Mouse (Mus musculus) midbrain, embryonic 11.5 days (tissue): ENCODE measurements around the gene Rabep2. TPM values are rescaled to one million over a fixed set of nuclear protein-coding genes. Genes with fewer than 3 reads are reported as not detected.

Experiments
- ATAC-seq: fragments of 200-750 bp; cut with Nextera tagmentation; 2 replicates; pipeline ENCODE4 v1.8.0; 2017; ENCODE audit warnings: moderate TSS enrichment, moderate library complexity; ENCODE audit not compliant: low FRiP score
- DNase-seq: peaks from one replicate; pipeline ENCODE4 v3.0.0; 2015; ENCODE audit warnings: low spot score; ENCODE audit errors: missing footprints
- H3K27ac ChIP-seq: fragments of 300-500 bp; sonication (generic); 2 replicates; pipeline ENCODE4 v1.5.1; 2014; ENCODE audit warnings: low read depth, low read length
- H3K27me3 ChIP-seq: fragments of 300-500 bp; sonication (generic); 2 replicates; pipeline ENCODE4 v1.6.1; 2014; ENCODE audit warnings: mild to moderate bottlenecking, low read length, moderate library complexity, mixed read lengths; ENCODE audit not compliant: control insufficient read depth, insufficient read depth
- H3K36me3 ChIP-seq: fragments of 300-500 bp; sonication (generic); 2 replicates; pipeline ENCODE4 v1.6.1; 2014; ENCODE audit warnings: mild to moderate bottlenecking, low read length, moderate library complexity, mixed read lengths; ENCODE audit not compliant: control insufficient read depth, insufficient read depth
- H3K4me1 ChIP-seq: fragments of 300-500 bp; sonication (generic); 2 replicates; pipeline ENCODE4 v1.6.1; 2014; ENCODE audit warnings: low read length; ENCODE audit not compliant: control insufficient read depth, insufficient read depth
- H3K4me2 ChIP-seq: fragments of 300-500 bp; sonication (generic); 2 replicates; pipeline ENCODE4 v1.6.1; 2014; ENCODE audit warnings: mild to moderate bottlenecking, moderate library complexity
- H3K4me3 ChIP-seq: fragments of 300-500 bp; sonication (generic); 2 replicates; pipeline ENCODE4 v1.5.1; 2014; ENCODE audit warnings: low read depth, low read length
- H3K9ac ChIP-seq: fragments of 300-500 bp; sonication (generic); 2 replicates; pipeline ENCODE4 v1.6.1; 2014; ENCODE audit warnings: low read length
- H3K9me3 ChIP-seq: fragments of 300-500 bp; sonication (generic); 2 replicates; pipeline ENCODE4 v1.6.1; 2016; ENCODE audit warnings: low read length; ENCODE audit not compliant: control insufficient read depth
- WGBS: fragments of 180-500 bp; shearing (Covaris S2); extraction: QIAGEN DNeasy Blood & Tissue Kit; methylation state at CpG from one replicate; pipeline ENCODE4 v1.1.7; 2014; 5-methylcytosine and 5-hydroxymethylcytosine counted together
- polyA plus RNA-seq: library from polyadenylated mRNA; unstranded; fragments of >200 nt; fragmentation: Nextera tagmentation; extraction: Ambion mirVana; gene quantifications from 2 replicates; pipeline ENCODE4 v1.2.1, GENCODE M21; 2014

Rabep2 gene
- polyA plus RNA-seq, 1 experiment from 2014 or later: 18.0 TPM

DNA sequence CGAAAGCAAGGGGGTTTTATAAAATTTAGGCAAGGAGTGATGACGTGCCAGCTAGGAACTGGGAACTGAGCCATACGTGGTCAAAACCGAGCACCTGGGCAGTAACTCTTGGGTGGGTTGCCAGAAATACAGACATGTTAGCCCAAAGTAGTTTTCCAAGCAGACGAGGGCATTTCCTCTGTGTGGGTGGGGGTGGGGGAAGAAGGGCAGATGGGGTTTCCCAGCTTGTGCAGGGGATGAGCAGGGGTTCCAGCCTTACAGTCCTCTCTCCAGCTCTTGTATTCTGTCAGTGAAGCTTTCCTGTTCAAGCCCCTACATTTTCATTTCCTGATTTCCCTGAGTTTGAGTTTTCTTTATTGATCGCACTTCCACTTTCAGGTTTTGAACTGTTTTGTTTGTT lies 4.4 kb upstream of the Rabep2 start:
- no peak for ATAC-seq
- no peak overlapping the region for H3K4me3 ChIP-seq
- peaks cover 4% of the 10 kb centered on the region for H3K4me1 ChIP-seq
- H3K36me3 ChIP-seq: no peaks in the 10 kb centered on the region
- no peak overlapping the region for H3K9ac ChIP-seq
- no peak for DNase-seq
- 84% methylated on average over 6 of the region's 6 CpGs for WGBS
- no peaks in the 10 kb centered on the region for H3K27me3 ChIP-seq
- H3K27ac ChIP-seq: no peak overlapping the region
- 0 out of 2 replicates have a peak, but pooled peaks cover 3% of the 10 kb centered on the region for H3K9me3 ChIP-seq
- no peak overlapping the region for H3K4me2 ChIP-seq

GRCm38 (mm10) chr7:126427323-126427860 lies 1.2 kb upstream of the Rabep2 start:
- Histone ChIP-seq H3K27me3 (no peaks in the 10 kb centered on the region), H3K4me2 (no peak overlapping the region), H3K4me3 (no peak overlapping the region), H3K36me3 (no peaks in the 10 kb centered on the region), H3K4me1 (peaks cover 9% of the 10 kb centered on the region), H3K9ac (no peak overlapping the region), H3K9me3 (0 out of 2 replicates have a peak, but pooled peaks cover 3% of the 10 kb centered on the region), H3K27ac (no peak overlapping the region)
- no peak for ATAC-seq
- DNase-seq: no peak
- WGBS: 72% methylated on average over 12 of the region's 13 CpGs

GRCm38 (mm10) chr7:126428154-126428553 lies 405 bp upstream of the Rabep2 start:
- Histone ChIP-seq H3K27me3 (no peaks in the 10 kb centered on the region), H3K27ac (no peak overlapping the region), H3K36me3 (no peaks in the 10 kb centered on the region), H3K4me2 (peak overlapping the region; percentile 84), H3K4me1 (peaks cover 9% of the 10 kb centered on the region), H3K4me3 (peak overlapping the region; percentile 61), H3K9me3 (0 out of 2 replicates have a peak, but pooled peaks cover 3% of the 10 kb centered on the region), H3K9ac (peak overlapping the region; percentile 90)
- WGBS: 26% methylated on average over 4 of the region's 4 CpGs
- DNase-seq (no peak), ATAC-seq (peak; percentile 7; the same call in 1 of the 2 replicates)

- H3K4me1 ChIP-seq: peaks cover 9% of the 10 kb centered on the region
- peak overlapping the region; percentile 45 for H3K9ac ChIP-seq
- no peaks in the 10 kb centered on the region for H3K36me3 ChIP-seq
- H3K9me3 ChIP-seq: 0 out of 2 replicates have a peak, but pooled peaks cover 3% of the 10 kb centered on the region
- peak overlapping the region; percentile 61 for H3K4me3 ChIP-seq
- DNase-seq (no peak), ATAC-seq (peak; percentile 51)
- H3K27ac ChIP-seq: no peak overlapping the region
- peak overlapping the region; percentile 84 for H3K4me2 ChIP-seq
- 29% methylated on average over 15 of the region's 15 CpGs for WGBS
- H3K27me3 ChIP-seq: no peaks in the 10 kb centered on the region
Observed at GRCm38 (mm10) chr7:126429503-126429898, 942 bp downstream of the Rabep2 start.

DNA sequence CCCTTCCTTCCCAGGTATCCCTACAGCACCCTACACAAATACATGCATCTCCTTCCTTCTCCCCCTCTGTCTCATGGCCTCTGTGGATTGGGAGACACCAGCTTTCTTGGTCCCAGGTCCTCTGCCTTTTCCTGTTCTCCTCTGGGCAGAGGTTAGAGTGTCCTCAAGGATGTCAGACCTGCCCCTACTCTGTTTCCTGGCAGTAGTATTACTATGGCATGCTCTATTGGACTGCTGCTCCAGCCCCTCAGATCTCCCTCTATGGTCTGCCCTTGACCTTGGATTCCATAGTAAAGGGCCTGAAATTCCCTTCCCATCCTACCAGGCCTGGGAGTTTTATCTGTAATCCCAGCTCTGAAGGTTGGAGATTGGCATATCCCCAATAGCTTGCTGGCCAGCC lies 1.6 kb downstream of the Rabep2 start:
- Histone ChIP-seq H3K4me3 (no peak overlapping the region), H3K9ac (no peak overlapping the region), H3K4me2 (no peak overlapping the region), H3K4me1 (peaks cover 9% of the 10 kb centered on the region), H3K27ac (no peak overlapping the region), H3K9me3 (0 out of 2 replicates have a peak, but pooled peaks cover 3% of the 10 kb centered on the region), H3K27me3 (no peaks in the 10 kb centered on the region), H3K36me3 (no peaks in the 10 kb centered on the region)
- DNase-seq (no peak), ATAC-seq (no peak)

- H3K36me3 ChIP-seq: no peaks in the 10 kb centered on the region
- no peak overlapping the region for H3K4me2 ChIP-seq
- H3K9ac ChIP-seq: no peak overlapping the region
- ATAC-seq (no peak), DNase-seq (no peak)
- no peak overlapping the region for H3K27ac ChIP-seq
- H3K27me3 ChIP-seq: no peaks in the 10 kb centered on the region
- H3K9me3 ChIP-seq: no peaks in the 10 kb centered on the region
- H3K4me3 ChIP-seq: no peak overlapping the region
- peaks cover under 1% of the 10 kb centered on the region for H3K4me1 ChIP-seq
- WGBS: 90% methylated on average over 7 of the region's 7 CpGs
Observed at GRCm38 (mm10) chr7:126434726-126435125, 6.2 kb downstream of the Rabep2 start.

DNA sequence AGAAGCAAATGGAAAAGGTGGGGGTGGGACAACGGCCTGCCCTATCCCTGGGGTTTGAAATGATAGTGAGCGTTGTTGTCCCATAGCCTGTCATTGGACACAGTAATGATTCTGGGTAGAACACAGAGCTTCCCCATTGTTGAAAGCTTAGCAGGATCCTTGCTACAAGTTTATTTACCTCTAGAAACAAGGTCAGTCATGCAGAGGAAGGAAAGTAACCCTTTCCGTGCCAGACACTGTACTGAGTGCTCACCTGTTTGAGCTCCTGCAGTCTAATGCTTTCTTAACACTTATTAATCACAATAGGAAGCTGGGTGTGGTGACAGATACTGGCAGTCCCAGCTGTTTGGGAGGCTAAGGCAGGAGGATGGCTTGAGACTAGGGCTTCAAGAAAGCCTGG lies 7.2 kb downstream of the Rabep2 start:
- H3K36me3 ChIP-seq: no peaks in the 10 kb centered on the region
- 85% methylated on average over 3 of the region's 3 CpGs for WGBS
- H3K9ac ChIP-seq: no peak overlapping the region
- DNase-seq: no peak
- H3K4me3 ChIP-seq: no peak overlapping the region
- ATAC-seq: no peak
- H3K27me3 ChIP-seq: no peaks in the 10 kb centered on the region
- no peaks in the 10 kb centered on the region for H3K9me3 ChIP-seq
- H3K27ac ChIP-seq: no peak overlapping the region
- H3K4me1 ChIP-seq: no peaks in the 10 kb centered on the region
- no peak overlapping the region for H3K4me2 ChIP-seq

DNA sequence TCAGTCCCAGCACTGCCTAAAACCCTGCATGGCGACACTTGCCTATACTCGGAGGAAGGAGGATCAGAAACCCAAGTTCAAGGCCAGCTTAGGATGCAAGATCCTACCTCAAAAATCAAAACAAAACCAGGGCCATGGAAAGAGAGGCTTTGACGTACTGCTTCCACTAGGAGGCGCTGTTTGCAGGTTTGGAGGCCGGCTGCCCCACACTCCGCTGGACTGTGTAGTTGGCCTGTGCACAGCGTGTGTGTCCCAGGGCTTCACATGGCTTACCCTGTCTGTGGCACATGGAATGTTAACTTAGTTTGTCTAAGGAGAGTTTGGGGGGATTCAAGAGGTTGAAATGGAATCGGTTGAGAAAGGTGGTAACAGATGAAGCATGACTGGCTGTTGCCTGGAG lies 8.3 kb downstream of the Rabep2 start:
- 19% methylated on average over 8 of the region's 8 CpGs for WGBS
- no peak overlapping the region for H3K4me3 ChIP-seq
- no peaks in the 10 kb centered on the region for H3K9me3 ChIP-seq
- H3K36me3 ChIP-seq: no peaks in the 10 kb centered on the region
- no peaks in the 10 kb centered on the region for H3K27me3 ChIP-seq
- H3K9ac ChIP-seq: no peak overlapping the region
- no peaks in the 10 kb centered on the region for H3K4me1 ChIP-seq
- ATAC-seq (no peak), DNase-seq (peak; percentile 94)
- H3K27ac ChIP-seq: no peak overlapping the region
- no peak overlapping the region for H3K4me2 ChIP-seq

DNA sequence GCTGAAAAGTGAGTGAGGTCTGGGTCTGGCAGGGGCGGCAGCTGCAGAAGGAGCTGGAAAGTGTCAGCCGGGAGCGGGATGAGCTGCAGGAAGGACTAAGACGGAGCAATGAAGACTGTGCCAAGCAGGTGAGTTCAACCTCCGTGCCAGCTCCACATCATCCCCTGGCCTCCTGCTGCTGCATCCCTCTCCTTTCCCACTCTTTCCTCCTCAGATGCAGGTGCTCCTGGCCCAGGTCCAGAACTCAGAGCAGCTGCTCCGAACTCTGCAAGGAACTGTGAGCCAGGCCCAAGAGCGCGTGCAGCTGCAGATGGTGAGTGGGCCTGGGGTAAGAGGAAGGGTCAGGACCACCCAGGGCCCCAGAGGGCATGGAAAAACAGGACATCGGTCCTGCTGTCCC lies 11.6 kb downstream of the Rabep2 start:
- DNase-seq (no peak), ATAC-seq (no peak)
- Histone ChIP-seq H3K4me3 (no peak overlapping the region), H3K27ac (no peak overlapping the region), H3K9ac (no peak overlapping the region), H3K36me3 (no peaks in the 10 kb centered on the region; the same call in 1 of the 2 replicates), H3K4me2 (no peak overlapping the region), H3K4me1 (no peaks in the 10 kb centered on the region), H3K9me3 (no peaks in the 10 kb centered on the region), H3K27me3 (no peaks in the 10 kb centered on the region)
- 86% methylated on average over 9 of the region's 9 CpGs for WGBS
